Mouse (Mus musculus) midbrain, embryonic 14.5 days (tissue): ENCODE measurements around the gene Chd3. TPM values are rescaled to one million over a fixed set of nuclear protein-coding genes. Genes with fewer than 3 reads are reported as not detected.
A peak's percentile ranks its signal among the peaks of the same experiment; 100 is the strongest.

Experiments used
- ATAC-seq: fragments of 200-750 bp; cut with Nextera tagmentation; 2 replicates; pipeline ENCODE4 v1.8.0; 2017; ENCODE audit warnings: moderate number of reproducible peaks, moderate library complexity; ENCODE audit not compliant: low FRiP score, low TSS enrichment
- DNase-seq: peaks from one replicate; pipeline ENCODE4 v3.0.0-alpha.2; 2015
- H3K27ac ChIP-seq: fragments of 300-500 bp; sonication (generic); replicated peaks from 2 replicates; pipeline ENCODE4 v1.5.1; 2014; ENCODE audit warnings: mild to moderate bottlenecking, low read depth, low read length, moderate library complexity
- H3K27me3 ChIP-seq: fragments of 300-500 bp; sonication (generic); 2 replicates; pipeline ENCODE4 v1.6.1; 2014; ENCODE audit warnings: low read length, control low read depth, mixed read lengths; ENCODE audit not compliant: control insufficient read depth, insufficient read depth
- H3K36me3 ChIP-seq: fragments of 300-500 bp; sonication (generic); 2 replicates; pipeline ENCODE4 v1.6.1; 2014; ENCODE audit warnings: low read length, control low read depth; ENCODE audit not compliant: control insufficient read depth, insufficient read depth
- H3K4me1 ChIP-seq: fragments of 300-500 bp; sonication (generic); 2 replicates; pipeline ENCODE4 v1.6.1; 2014; ENCODE audit warnings: mild to moderate bottlenecking, antibody characterized with exemption, low read length, control low read depth; ENCODE audit not compliant: control insufficient read depth, insufficient read depth
- H3K4me2 ChIP-seq: fragments of 300-500 bp; sonication (generic); 2 replicates; pipeline ENCODE4 v1.6.1; 2014; ENCODE audit warnings: mild to moderate bottlenecking, low read length, moderate library complexity
- H3K4me3 ChIP-seq: fragments of 300-500 bp; sonication (generic); replicated peaks from 2 replicates; pipeline ENCODE4 v1.5.1; 2014; ENCODE audit warnings: low read depth, low read length
- H3K9ac ChIP-seq: fragments of 300-500 bp; sonication (generic); replicated peaks from 2 replicates; pipeline ENCODE4 v1.6.1; 2014; ENCODE audit warnings: mild to moderate bottlenecking, low read length, moderate library complexity
- H3K9me3 ChIP-seq: fragments of 300-500 bp; sonication (generic); 2 replicates; pipeline ENCODE4 v1.6.1; 2016; ENCODE audit warnings: low read length, control low read depth, mixed read lengths; ENCODE audit not compliant: control insufficient read depth
- WGBS: fragments of 180-500 bp; shearing (Covaris S2); extraction: QIAGEN DNeasy Blood & Tissue Kit; methylation state at CpG from one replicate; pipeline ENCODE4 v1.1.7; 2014; 5-methylcytosine and 5-hydroxymethylcytosine counted together
- polyA plus RNA-seq: library from polyadenylated mRNA; unstranded; fragments of >200 nt; fragmentation: Nextera tagmentation; extraction: Ambion mirVana; gene quantifications from 2 replicates; pipeline ENCODE4 v1.2.1, GENCODE M21; 2014

Chd3 gene
- polyA plus RNA-seq, 1 experiment from 2014 or later = 77.5 TPM

GRCm38 (mm10) chr11:69340161-69341131, 28.8 kb downstream of the Chd3 start, which contains the start of gene Rnf227:
TSS of gene Rnf227 (plus strand) at chr11:69340461.
- H3K4me1 ChIP-seq = peaks cover 20% of the 10 kb centered on the region
- 1% methylated on average over 96 of the region's 99 CpGs for WGBS
- H3K9ac ChIP-seq = peak within 1 kb of the TSS; percentile 74
- H3K4me2 ChIP-seq = peak within 1 kb of the TSS; percentile 93
- peak; percentile 92 for ATAC-seq
- peak within 1 kb of the TSS; percentile 61 for H3K4me3 ChIP-seq
- H3K36me3 ChIP-seq = peaks cover 33% of the 10 kb centered on the region
- H3K9me3 ChIP-seq = no peaks in the 10 kb centered on the region
- DNase-seq = peak; percentile 96
- no peaks in the 10 kb centered on the region for H3K27me3 ChIP-seq
- peak within 1 kb of the TSS; percentile 94 for H3K27ac ChIP-seq

GRCm38 (mm10) chr11:69334796-69335195, 34.4 kb downstream of the Chd3 start:
- H3K4me3 ChIP-seq = no peak overlapping the region
- no peak for ATAC-seq
- H3K9me3 ChIP-seq = no peaks in the 10 kb centered on the region
- DNase-seq = no peak
- 75% methylated on average over 4 of the region's 4 CpGs for WGBS
- no peak overlapping the region for H3K4me2 ChIP-seq
- no peaks in the 10 kb centered on the region for H3K36me3 ChIP-seq
- H3K27me3 ChIP-seq = no peaks in the 10 kb centered on the region
- no peak overlapping the region for H3K27ac ChIP-seq
- H3K9ac ChIP-seq = no peak overlapping the region
- peaks cover 16% of the 10 kb centered on the region; the same call in 1 of the 2 replicates for H3K4me1 ChIP-seq

- H3K4me2 ChIP-seq = no peak overlapping the region
- H3K9ac ChIP-seq = no peak overlapping the region
- peaks cover 14% of the 10 kb centered on the region; the same call in 1 of the 2 replicates for H3K4me1 ChIP-seq
- H3K9me3 ChIP-seq = no peaks in the 10 kb centered on the region
- DNase-seq (peak; percentile 20), ATAC-seq (no peak)
- H3K36me3 ChIP-seq = no peaks in the 10 kb centered on the region
- no peaks in the 10 kb centered on the region for H3K27me3 ChIP-seq
- no peak overlapping the region for H3K27ac ChIP-seq
- 69% methylated on average over 3 of the region's 3 CpGs for WGBS
- H3K4me3 ChIP-seq = no peak overlapping the region
Measured at GRCm38 (mm10) chr11:69333922-69334321, 35.3 kb downstream of the Chd3 start.

GRCm38 (mm10) chr11:69332713-69333253, 36.4 kb downstream of the Chd3 start:
- Histone ChIP-seq H3K36me3 (no peaks in the 10 kb centered on the region), H3K27me3 (0 out of 2 replicates have a peak, but pooled peaks cover 3% of the 10 kb centered on the region), H3K27ac (peak overlapping the region; percentile 84), H3K9ac (peak overlapping the region; percentile 38; the same call in 1 of the 2 replicates), H3K4me3 (peak overlapping the region; percentile 36), H3K4me2 (peak overlapping the region; percentile 53), H3K9me3 (no peaks in the 10 kb centered on the region), H3K4me1 (peaks cover 14% of the 10 kb centered on the region; the same call in 1 of the 2 replicates)
- WGBS = 38% methylated on average over 8 of the region's 8 CpGs
- no peak for ATAC-seq
- DNase-seq = no peak

GRCm38 (mm10) chr11:69331929-69332405, 37.2 kb downstream of the Chd3 start:
- H3K4me1 ChIP-seq = peaks cover 15% of the 10 kb centered on the region; the same call in 1 of the 2 replicates
- H3K9ac ChIP-seq = peak overlapping the region; percentile 38
- H3K9me3 ChIP-seq = no peaks in the 10 kb centered on the region
- peak overlapping the region; percentile 53 for H3K4me2 ChIP-seq
- DNase-seq (peak; percentile 93), ATAC-seq (peak; percentile 71; the same call in 1 of the 2 replicates)
- peak overlapping the region; percentile 36 for H3K4me3 ChIP-seq
- H3K27ac ChIP-seq = peak overlapping the region; percentile 84
- WGBS = 1% methylated on average over 24 of the region's 24 CpGs
- no peaks in the 10 kb centered on the region for H3K36me3 ChIP-seq
- H3K27me3 ChIP-seq = peaks cover 10% of the 10 kb centered on the region

- Histone ChIP-seq H3K27me3 (peaks cover 12% of the 10 kb centered on the region), H3K4me3 (no peak overlapping the region), H3K4me2 (peak overlapping the region; percentile 53), H3K4me1 (peaks cover 20% of the 10 kb centered on the region), H3K36me3 (no peaks in the 10 kb centered on the region), H3K27ac (no peak overlapping the region), H3K9me3 (no peaks in the 10 kb centered on the region), H3K9ac (no peak overlapping the region)
- no peak for DNase-seq
- WGBS = 95% methylated on average over 6 of the region's 6 CpGs
- ATAC-seq = no peak
Measured at GRCm38 (mm10) chr11:69331152-69331551, 38.1 kb downstream of the Chd3 start.

- no peak for ATAC-seq
- peaks cover 12% of the 10 kb centered on the region for H3K27me3 ChIP-seq
- no peak overlapping the region for H3K9ac ChIP-seq
- no peak overlapping the region for H3K27ac ChIP-seq
- H3K9me3 ChIP-seq = no peaks in the 10 kb centered on the region
- no peaks in the 10 kb centered on the region for H3K36me3 ChIP-seq
- DNase-seq = peak; percentile 11
- WGBS = 91% methylated on average over 6 of the region's 6 CpGs
- peaks cover 28% of the 10 kb centered on the region for H3K4me1 ChIP-seq
- H3K4me2 ChIP-seq = no peak overlapping the region
- no peak overlapping the region for H3K4me3 ChIP-seq
Measured at GRCm38 (mm10) chr11:69328517-69328916, 40.7 kb downstream of the Chd3 start.

GRCm38 (mm10) chr11:69327648-69328047, 41.6 kb downstream of the Chd3 start:
- DNase-seq = no peak
- peaks cover 30% of the 10 kb centered on the region for H3K4me1 ChIP-seq
- no peak for ATAC-seq

More at GRCm38 (mm10) chr11:69327648-69328047, 41.6 kb downstream of the Chd3 start:
- Histone ChIP-seq H3K9me3 (no peaks in the 10 kb centered on the region), H3K36me3 (no peaks in the 10 kb centered on the region), H3K4me2 (peak overlapping the region; percentile 7; the same call in 1 of the 2 replicates), H3K9ac (no peak overlapping the region), H3K4me3 (no peak overlapping the region), H3K27ac (no peak overlapping the region), H3K27me3 (peaks cover 12% of the 10 kb centered on the region)
- WGBS = 64% methylated on average over 6 of the region's 6 CpGs
